Mouse (Mus musculus) embryonic fibroblast, embryonic 13.5 days (primary cell): Measurements from ENCODE around the gene Gm10188.

Experiments used
- CTCF ChIP-seq: IDR thresholded peaks from 2 replicates; pipeline ENCODE4 v1.5.1; 2011; ENCODE audit warnings: mild to moderate bottlenecking, control low read depth, low read length, moderate library complexity, borderline replicate concordance; ENCODE audit not compliant: insufficient read depth
- POLR2A ChIP-seq: IDR thresholded peaks from 2 replicates; pipeline ENCODE4 v1.6.1; 2011; ENCODE audit warnings: low read depth, mild to moderate bottlenecking, control low read depth, low read length, moderate library complexity

DNA sequence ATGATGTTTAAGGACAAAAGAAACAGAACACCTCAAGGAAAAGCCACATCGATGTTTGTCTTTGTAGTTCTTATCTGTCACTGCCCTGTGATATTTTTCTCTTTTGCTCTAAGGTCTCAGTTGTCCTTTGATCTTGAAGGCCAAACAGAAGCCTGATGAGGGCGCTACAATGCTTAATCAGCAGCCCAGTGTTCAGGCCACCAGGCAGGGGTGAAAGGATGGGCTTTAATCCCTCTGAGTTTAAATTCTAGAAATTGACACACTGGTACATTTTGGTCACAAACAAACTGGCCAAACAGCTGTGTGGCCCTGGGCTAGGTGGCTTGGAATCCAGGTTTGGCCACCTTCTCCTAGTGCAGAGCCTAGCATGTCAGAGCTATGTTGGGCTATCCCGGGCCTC, 47.1 kb upstream of the Gm10188 start:
- TF ChIP-seq CTCF (no peak), POLR2A (no peak)
